Mouse (Mus musculus) liver, embryonic 13.5 days (tissue): ENCODE results near the gene 9130213A22Rik. TPM values are rescaled to one million over a fixed set of nuclear protein-coding genes. Genes with fewer than 3 reads are reported as not detected.

ENCODE experiments used
- ATAC-seq: fragments of 200-750 bp; cut with Nextera tagmentation; 2 replicates; pipeline ENCODE4 v1.8.0; 2017; ENCODE audit warnings: low read depth, mild to moderate bottlenecking, moderate number of reproducible peaks, moderate library complexity
- DNase-seq: peaks from one replicate; pipeline ENCODE4 v3.0.0; 2022
- H3K27ac ChIP-seq: fragments of 300-500 bp; sonication (generic); 2 replicates; pipeline ENCODE4 v1.5.1; 2015; ENCODE audit warnings: moderate library complexity, mild to moderate bottlenecking, inconsistent platforms
- H3K27me3 ChIP-seq: fragments of 300-500 bp; sonication (generic); 2 replicates; pipeline ENCODE4 v1.6.1; 2015; ENCODE audit warnings: mild to moderate bottlenecking, inconsistent platforms
- H3K36me3 ChIP-seq: fragments of 300-500 bp; sonication (generic); 2 replicates; pipeline ENCODE4 v1.6.1; 2015; ENCODE audit warnings: mild to moderate bottlenecking, inconsistent platforms
- H3K4me1 ChIP-seq: fragments of 300-500 bp; sonication (generic); replicated peaks from 2 replicates; pipeline ENCODE4 v1.6.1; 2015; ENCODE audit warnings: inconsistent platforms
- H3K4me2 ChIP-seq: fragments of 300-500 bp; sonication (generic); 2 replicates; pipeline ENCODE4 v1.6.1; 2015; ENCODE audit warnings: inconsistent platforms, mild to moderate bottlenecking, moderate library complexity
- H3K4me3 ChIP-seq: fragments of 300-500 bp; sonication (generic); replicated peaks from 2 replicates; pipeline ENCODE4 v1.5.1; 2015; ENCODE audit warnings: mild to moderate bottlenecking, inconsistent platforms
- H3K9ac ChIP-seq: fragments of 300-500 bp; sonication (generic); 2 replicates; pipeline ENCODE4 v1.6.1; 2015; ENCODE audit warnings: mild to moderate bottlenecking, inconsistent platforms
- H3K9me3 ChIP-seq: fragments of 300-500 bp; sonication (generic); replicated peaks from 2 replicates; pipeline ENCODE4 v1.6.1; 2016; ENCODE audit warnings: inconsistent platforms
- WGBS: fragments of 180-500 bp; shearing (Covaris S2); methylation state at CpG from one replicate; pipeline ENCODE4 v1.1.7; 2015; ENCODE audit not compliant: insufficient replicate concordance; 5-methylcytosine and 5-hydroxymethylcytosine counted together
- polyA plus RNA-seq: library from polyadenylated mRNA; unstranded; fragments of >200 nt; fragmentation: Nextera tagmentation; extraction: Ambion mirVana; gene quantifications from 2 replicates; pipeline ENCODE4 v1.2.1, GENCODE M21; 2015

The 9130213A22Rik gene
- polyA plus RNA-seq, 1 experiment from 2014 or later = not detected

DNA sequence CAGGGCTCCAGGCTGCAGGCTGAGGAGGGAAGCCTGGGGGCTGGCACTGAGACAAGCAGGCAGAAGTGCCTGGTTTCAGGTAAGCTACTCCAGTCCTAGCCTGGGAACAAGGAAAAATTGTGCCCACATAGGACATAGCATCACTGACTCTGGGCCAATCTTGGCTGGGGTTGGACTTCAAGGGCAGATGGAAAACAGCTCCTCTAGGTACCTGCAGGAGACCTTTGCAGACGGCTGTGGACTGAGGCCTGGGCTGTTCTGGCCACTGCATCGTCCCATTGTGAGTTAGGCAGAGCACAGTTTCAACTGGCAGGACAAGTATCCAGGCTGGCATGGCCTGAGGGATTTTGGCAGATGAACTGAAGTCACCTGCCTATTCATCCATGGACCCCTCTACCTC is 16.6 kb downstream of the 9130213A22Rik start:
- Histone ChIP-seq H3K36me3 (peaks cover 86% of the 10 kb centered on the region), H3K4me2 (no peak overlapping the region), H3K9me3 (no peaks in the 10 kb centered on the region), H3K4me1 (peaks cover 15% of the 10 kb centered on the region), H3K9ac (no peak overlapping the region), H3K27me3 (no peaks in the 10 kb centered on the region), H3K4me3 (no peak overlapping the region), H3K27ac (no peak overlapping the region)
- no peak for ATAC-seq
- WGBS = 51% methylated on average over 2 of the region's 2 CpGs
- no peak for DNase-seq

DNA sequence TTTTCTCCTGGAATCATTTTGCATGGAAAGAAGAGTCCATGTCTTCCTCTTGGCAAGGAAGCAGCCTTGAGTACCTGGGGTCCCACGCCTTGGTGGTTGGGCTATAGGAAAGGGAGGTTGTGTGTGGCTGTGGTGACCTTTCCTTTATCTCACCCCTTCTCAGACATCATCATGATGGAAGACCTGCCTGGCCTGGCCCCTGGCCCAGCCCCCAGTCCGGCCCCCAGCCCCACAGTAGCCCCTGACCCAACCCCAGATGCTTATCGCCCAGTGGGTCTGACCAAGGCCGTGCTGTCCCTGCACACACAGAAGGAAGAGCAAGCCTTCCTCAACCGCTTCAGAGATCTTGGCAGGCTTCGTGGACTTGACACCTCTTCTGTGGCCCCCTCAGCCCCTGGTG is 17.2 kb downstream of the 9130213A22Rik start:
- peaks cover 89% of the 10 kb centered on the region for H3K36me3 ChIP-seq

DNA sequence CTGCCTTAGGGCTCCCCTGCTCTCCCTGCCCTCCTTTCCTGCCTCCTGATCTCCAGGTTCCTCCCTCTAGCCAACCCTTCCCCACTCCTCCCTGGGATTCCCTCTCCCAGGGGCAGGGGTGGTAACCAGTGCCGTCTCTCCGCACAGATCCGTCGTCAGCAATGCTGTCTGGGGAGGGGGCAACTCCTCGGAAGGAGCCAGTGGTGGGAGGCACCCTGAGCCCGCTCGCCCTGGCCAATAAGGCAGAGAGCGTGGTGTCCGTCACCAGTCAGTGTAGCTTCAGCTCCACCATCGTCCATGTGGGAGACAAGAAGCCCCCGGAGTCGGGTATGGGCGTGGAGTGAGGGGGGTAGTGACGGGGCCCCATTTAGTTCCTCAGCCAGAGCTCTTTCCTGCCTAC is 17.9 kb downstream of the 9130213A22Rik start:
- Histone ChIP-seq H3K4me2 (no peak overlapping the region), H3K9me3 (no peaks in the 10 kb centered on the region), H3K4me3 (no peak overlapping the region), H3K27me3 (no peaks in the 10 kb centered on the region), H3K27ac (no peak overlapping the region), H3K9ac (no peak overlapping the region), H3K36me3 (peaks cover 89% of the 10 kb centered on the region), H3K4me1 (peaks cover 21% of the 10 kb centered on the region)
- WGBS = 78% methylated on average over 14 of the region's 14 CpGs
- ATAC-seq (no peak), DNase-seq (no peak)

More for the DNA sequence above, 17.2 kb downstream of the 9130213A22Rik start:
- no peak overlapping the region for H3K9ac ChIP-seq
- H3K4me3 ChIP-seq = no peak overlapping the region
- no peak overlapping the region for H3K4me2 ChIP-seq
- 80% methylated on average over 6 of the region's 6 CpGs for WGBS
- peaks cover 21% of the 10 kb centered on the region for H3K4me1 ChIP-seq
- no peaks in the 10 kb centered on the region for H3K27me3 ChIP-seq
- ATAC-seq (no peak), DNase-seq (no peak)
- no peak overlapping the region for H3K27ac ChIP-seq
- no peaks in the 10 kb centered on the region for H3K9me3 ChIP-seq

DNA sequence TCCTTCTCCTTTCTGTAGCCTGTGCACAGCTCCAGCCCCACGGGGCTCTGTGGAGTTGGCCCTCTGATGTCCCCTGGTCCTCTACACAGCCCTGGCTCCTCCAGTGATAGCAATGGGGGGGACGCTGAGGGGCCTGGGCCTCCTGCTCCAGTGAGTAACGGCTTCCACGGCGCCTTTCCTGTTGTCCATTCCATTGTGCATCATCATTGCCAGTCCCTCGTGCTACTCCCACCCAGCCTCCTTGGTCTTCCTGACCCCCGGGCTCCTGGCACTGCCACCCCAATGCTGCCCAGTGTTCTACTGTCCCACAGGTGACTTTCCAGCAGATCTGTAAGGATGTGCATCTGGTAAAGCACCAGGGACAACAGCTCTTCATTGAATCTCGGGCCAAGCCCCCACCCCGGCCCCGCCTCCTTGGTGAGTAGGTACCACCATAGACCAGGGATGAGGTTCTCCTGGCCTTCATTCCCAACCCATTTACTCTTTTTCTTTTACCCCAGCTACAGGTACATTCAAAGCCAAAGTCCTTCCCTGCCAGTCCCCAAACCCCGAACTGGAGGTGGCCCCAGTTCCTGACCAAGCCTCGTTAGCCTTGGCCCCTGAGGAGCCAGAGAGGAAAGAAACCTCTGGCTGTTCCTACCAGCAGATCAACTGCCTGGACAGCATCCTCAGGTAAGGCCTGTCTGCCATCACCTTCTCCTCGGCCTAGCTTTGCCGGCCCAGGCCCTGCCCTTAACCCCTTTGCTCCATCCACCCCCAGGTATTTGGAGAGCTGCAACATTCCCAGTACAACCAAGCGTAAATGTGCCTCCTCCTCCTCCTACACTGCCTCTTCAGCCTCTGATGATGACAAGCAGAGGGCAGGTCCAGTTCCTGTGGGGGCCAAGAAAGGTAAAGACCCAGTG is 18.6 kb downstream of the 9130213A22Rik start:
- H3K4me2 ChIP-seq = no peak overlapping the region
- WGBS = 83% methylated on average over 15 of the region's 15 CpGs
- H3K4me1 ChIP-seq = peaks cover 21% of the 10 kb centered on the region
- DNase-seq (no peak), ATAC-seq (no peak)
- H3K9ac ChIP-seq = no peak overlapping the region
- H3K27ac ChIP-seq = no peak overlapping the region
- H3K4me3 ChIP-seq = no peak overlapping the region
- H3K36me3 ChIP-seq = peaks cover 82% of the 10 kb centered on the region
- no peaks in the 10 kb centered on the region for H3K27me3 ChIP-seq
- no peaks in the 10 kb centered on the region for H3K9me3 ChIP-seq

DNA sequence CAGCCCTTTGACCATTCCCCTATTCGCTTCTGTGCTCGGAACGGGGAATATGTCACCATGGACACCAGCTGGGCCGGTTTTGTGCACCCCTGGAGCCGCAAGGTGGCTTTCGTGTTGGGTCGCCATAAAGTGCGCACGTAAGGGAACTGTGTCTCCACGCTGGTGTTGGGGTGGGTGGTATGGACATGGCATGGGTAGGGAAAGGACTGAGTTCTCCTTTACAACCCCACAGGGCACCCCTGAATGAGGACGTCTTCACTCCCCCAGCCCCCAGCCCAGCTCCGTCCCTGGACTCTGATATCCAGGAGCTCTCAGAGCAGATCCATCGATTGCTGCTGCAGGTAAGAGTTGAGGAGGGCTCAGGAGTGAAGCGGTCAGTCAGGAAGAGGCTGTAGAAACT is 19.3 kb downstream of the 9130213A22Rik start:
- no peak overlapping the region for H3K4me3 ChIP-seq
- peaks cover 75% of the 10 kb centered on the region for H3K36me3 ChIP-seq
- no peaks in the 10 kb centered on the region for H3K27me3 ChIP-seq
- no peak overlapping the region for H3K9ac ChIP-seq
- WGBS = 89% methylated on average over 14 of the region's 14 CpGs
- DNase-seq (no peak), ATAC-seq (no peak)
- H3K27ac ChIP-seq = no peak overlapping the region
- no peaks in the 10 kb centered on the region for H3K9me3 ChIP-seq
- peaks cover 27% of the 10 kb centered on the region for H3K4me1 ChIP-seq
- no peak overlapping the region for H3K4me2 ChIP-seq

DNA sequence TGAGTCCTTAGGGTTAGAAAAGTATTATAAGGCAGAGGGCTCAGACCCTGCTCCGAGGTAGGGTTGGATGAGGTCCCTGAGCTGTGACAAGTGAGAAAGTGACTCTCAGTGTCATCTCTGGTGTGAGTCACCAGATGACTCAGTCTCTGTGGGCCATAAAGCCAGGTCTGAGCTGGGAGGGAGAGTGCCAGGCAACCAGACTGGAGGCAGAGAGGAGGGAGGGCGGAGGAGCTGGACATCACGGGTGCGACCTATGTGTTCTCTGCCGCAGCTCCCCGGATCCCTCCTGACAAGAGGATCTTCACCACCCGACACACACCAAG is 20.0 kb downstream of the 9130213A22Rik start:
- H3K27me3 ChIP-seq = no peaks in the 10 kb centered on the region
- no peak for DNase-seq
- H3K36me3 ChIP-seq = peaks cover 68% of the 10 kb centered on the region
- no peak overlapping the region for H3K9ac ChIP-seq
- H3K4me2 ChIP-seq = no peak overlapping the region
- ATAC-seq = no peak
- H3K27ac ChIP-seq = no peak overlapping the region
- H3K4me3 ChIP-seq = no peak overlapping the region
- H3K4me1 ChIP-seq = peaks cover 34% of the 10 kb centered on the region
- H3K9me3 ChIP-seq = no peaks in the 10 kb centered on the region
- 80% methylated on average over 7 of the region's 7 CpGs for WGBS

DNA sequence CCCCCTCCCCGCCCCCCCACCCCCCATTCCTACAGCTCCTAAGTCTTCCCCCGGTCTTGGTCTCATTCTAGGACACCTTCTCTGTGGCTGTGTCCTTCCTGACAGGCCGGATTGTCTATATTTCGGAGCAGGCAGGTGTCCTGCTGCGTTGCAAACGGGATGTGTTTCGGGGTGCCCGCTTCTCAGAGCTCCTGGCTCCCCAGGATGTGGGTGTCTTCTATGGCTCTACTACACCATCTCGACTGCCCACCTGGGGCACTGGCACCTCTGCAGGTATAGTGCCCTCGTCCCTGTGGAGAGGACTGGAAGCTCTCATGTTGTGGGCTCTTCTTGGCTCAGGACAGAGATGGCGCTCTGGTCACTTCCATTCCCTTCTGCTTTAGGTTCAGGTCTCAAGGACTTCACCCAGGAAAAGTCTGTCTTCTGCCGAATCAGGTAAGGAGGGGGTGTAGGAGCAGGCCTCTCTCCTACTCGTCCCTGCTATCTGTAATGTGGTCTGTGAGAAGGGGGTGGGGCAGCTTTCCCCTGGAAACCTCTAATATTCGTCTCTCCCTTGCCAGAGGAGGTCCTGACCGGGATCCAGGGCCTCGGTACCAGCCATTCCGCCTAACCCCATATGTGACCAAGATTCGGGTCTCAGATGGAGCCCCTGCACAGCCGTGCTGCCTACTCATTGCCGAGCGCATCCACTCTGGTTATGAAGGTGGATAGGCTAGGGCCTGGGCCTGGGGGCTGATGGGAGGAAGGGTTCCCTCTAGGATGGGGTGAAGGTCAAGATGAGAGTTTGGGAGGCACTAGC is 20.6 kb downstream of the 9130213A22Rik start:
- H3K27me3 ChIP-seq = no peaks in the 10 kb centered on the region
- WGBS = 78% methylated on average over 21 of the region's 21 CpGs
- no peaks in the 10 kb centered on the region for H3K9me3 ChIP-seq
- H3K36me3 ChIP-seq = peaks cover 62% of the 10 kb centered on the region
- H3K27ac ChIP-seq = no peak overlapping the region
- no peak for DNase-seq
- no peak overlapping the region for H3K9ac ChIP-seq
- no peak for ATAC-seq
- peaks cover 40% of the 10 kb centered on the region for H3K4me1 ChIP-seq
- no peak overlapping the region for H3K4me2 ChIP-seq
- no peak overlapping the region for H3K4me3 ChIP-seq

DNA sequence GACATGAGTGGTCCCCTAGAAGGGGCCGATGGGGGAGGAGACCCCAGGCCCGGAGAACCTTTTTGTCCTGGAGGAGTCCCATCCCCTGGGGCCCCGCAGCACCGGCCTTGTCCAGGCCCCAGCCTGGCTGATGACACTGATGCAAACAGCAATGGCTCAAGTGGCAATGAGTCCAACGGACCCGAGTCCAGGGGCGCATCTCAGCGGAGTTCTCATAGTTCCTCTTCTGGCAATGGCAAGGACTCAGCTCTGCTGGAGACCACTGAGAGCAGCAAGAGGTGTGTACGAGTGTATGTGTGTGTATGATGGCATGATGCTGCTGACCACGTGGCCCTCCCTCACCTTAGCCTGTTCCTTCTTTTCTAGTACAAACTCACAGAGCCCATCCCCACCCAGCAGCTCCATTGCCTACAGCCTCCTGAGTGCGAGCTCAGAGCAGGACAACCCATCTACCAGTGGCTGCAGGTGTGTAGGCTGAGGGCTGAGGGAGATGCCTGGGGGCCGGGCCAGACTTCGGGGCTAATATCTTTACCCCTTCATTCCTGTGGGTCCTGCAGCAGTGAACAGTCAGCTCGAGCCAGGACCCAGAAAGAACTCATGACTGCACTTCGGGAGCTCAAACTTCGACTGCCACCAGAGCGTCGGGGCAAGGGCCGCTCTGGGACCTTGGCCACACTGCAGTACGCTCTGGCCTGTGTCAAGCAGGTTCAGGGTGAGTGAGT is 21.6 kb downstream of the 9130213A22Rik start:
- ATAC-seq (no peak), DNase-seq (no peak)
- Histone ChIP-seq H3K27me3 (no peaks in the 10 kb centered on the region), H3K9me3 (no peaks in the 10 kb centered on the region), H3K27ac (peak overlapping the region; percentile 71), H3K4me2 (peak overlapping the region; percentile 95), H3K4me3 (peak overlapping the region; percentile 67), H3K4me1 (peaks cover 50% of the 10 kb centered on the region), H3K9ac (peak overlapping the region; percentile 77), H3K36me3 (peaks cover 54% of the 10 kb centered on the region)
- WGBS = 83% methylated on average over 20 of the region's 20 CpGs

DNA sequence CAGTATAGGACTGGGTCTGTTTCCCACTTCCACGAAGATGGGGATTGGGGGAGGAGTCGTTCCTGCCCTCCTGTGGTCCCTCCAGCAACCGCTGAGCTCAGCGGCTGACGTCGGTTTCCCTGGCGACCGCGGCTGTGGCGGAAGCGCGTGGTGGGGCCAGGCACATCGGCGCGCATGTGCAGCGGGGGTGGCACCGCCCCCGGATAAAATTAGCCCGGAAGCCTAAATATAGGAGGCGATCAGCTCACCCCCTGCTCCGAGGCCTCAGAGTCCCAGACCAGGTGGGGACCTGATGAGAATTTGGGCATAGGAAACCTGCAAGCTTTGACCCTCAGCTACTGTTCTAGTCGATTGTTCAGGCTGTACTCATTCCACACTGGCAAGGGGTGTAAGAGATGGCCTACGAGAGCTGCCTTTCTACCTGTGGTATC is 22.5 kb downstream of the 9130213A22Rik start:
- ATAC-seq = peak; percentile 11; the same call in 1 of the 2 replicates
- WGBS = 1% methylated on average over 23 of the region's 23 CpGs
- peak overlapping the region; percentile 67 for H3K4me3 ChIP-seq

DNA sequence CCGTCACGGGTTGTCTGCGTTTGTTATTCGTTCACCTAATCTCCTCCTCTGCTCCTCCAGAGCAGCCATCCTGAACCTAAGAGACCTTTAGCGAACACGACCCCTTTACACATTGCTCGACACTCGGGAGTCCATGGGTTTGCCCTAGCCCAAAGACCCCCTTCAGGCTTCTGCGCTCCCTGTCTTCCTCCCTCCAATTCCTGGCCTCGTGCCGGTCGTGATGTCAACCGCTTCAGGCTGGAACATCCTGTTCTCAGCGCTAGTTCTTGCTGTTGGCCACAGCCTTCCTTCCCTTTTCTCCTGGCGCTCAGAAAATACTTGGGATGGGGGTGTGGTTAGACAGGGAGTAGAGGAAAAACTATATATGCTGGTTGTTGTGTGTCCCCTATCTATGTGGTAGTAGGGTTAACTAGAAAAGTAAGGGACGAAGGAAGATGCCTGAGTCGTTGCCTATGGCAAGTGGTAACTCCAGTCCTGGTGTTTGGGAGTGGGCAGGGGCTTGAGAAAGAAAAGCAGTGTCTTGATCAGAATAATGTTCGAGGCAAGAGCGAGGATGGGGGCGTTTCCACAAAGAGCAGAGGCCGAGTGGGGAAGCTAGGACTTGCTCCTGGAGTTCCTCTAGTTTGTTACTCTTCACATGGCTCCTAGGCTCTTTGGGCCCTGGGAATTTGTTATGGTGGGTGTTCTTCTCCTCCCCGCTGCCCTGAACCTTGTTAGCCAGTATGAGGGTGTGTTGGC is 23.0 kb downstream of the 9130213A22Rik start:
- Histone ChIP-seq H3K9me3 (no peaks in the 10 kb centered on the region), H3K27ac (peak overlapping the region; percentile 93), H3K27me3 (no peaks in the 10 kb centered on the region), H3K4me1 (peaks cover 61% of the 10 kb centered on the region), H3K4me3 (peak overlapping the region; percentile 67), H3K4me2 (peak overlapping the region; percentile 95), H3K9ac (peak overlapping the region; percentile 77), H3K36me3 (peaks cover 39% of the 10 kb centered on the region)
- DNase-seq (no peak), ATAC-seq (no peak)
- WGBS = 1% methylated on average over 22 of the region's 22 CpGs

More for the DNA sequence above, 22.5 kb downstream of the 9130213A22Rik start:
- Histone ChIP-seq H3K4me2 (peak overlapping the region; percentile 95), H3K27me3 (no peaks in the 10 kb centered on the region), H3K27ac (peak overlapping the region; percentile 93), H3K9me3 (no peaks in the 10 kb centered on the region), H3K4me1 (peaks cover 57% of the 10 kb centered on the region), H3K9ac (peak overlapping the region; percentile 77), H3K36me3 (peaks cover 45% of the 10 kb centered on the region)
- DNase-seq = peak; percentile 83
